Mouse (Mus musculus) neural tube, embryonic 13.5 days (tissue): Measurements from ENCODE around the gene Olfr1340. TPM values are rescaled to one million over a fixed set of nuclear protein-coding genes. Genes with fewer than 3 reads are reported as not detected.

Source experiments
- ATAC-seq: fragments of 200-750 bp; cut with Nextera tagmentation; 2 replicates; pipeline ENCODE4 v1.8.0; 2017; ENCODE audit warnings: low read depth, mild to moderate bottlenecking, moderate TSS enrichment, moderate library complexity
- H3K27ac ChIP-seq: fragments of 300-500 bp; sonication (generic); replicated peaks from 2 replicates; pipeline ENCODE4 v1.5.1; 2015; ENCODE audit warnings: moderate library complexity, mild to moderate bottlenecking, inconsistent platforms
- H3K27me3 ChIP-seq: fragments of 300-500 bp; sonication (generic); 2 replicates; pipeline ENCODE4 v1.6.1; 2015; ENCODE audit warnings: mild to moderate bottlenecking, inconsistent platforms
- H3K36me3 ChIP-seq: fragments of 300-500 bp; sonication (generic); 2 replicates; pipeline ENCODE4 v1.6.1; 2015; ENCODE audit warnings: mild to moderate bottlenecking, inconsistent platforms
- H3K4me1 ChIP-seq: fragments of 300-500 bp; sonication (generic); replicated peaks from 2 replicates; pipeline ENCODE4 v1.6.1; 2015; ENCODE audit warnings: inconsistent platforms
- H3K4me2 ChIP-seq: fragments of 300-500 bp; sonication (generic); 2 replicates; pipeline ENCODE4 v1.6.1; 2015; ENCODE audit warnings: inconsistent platforms, mild to moderate bottlenecking, moderate library complexity
- H3K4me3 ChIP-seq: fragments of 300-500 bp; sonication (generic); 2 replicates; pipeline ENCODE4 v1.5.1; 2015; ENCODE audit warnings: mild to moderate bottlenecking, inconsistent platforms
- H3K9ac ChIP-seq: fragments of 300-500 bp; sonication (generic); 2 replicates; pipeline ENCODE4 v1.6.1; 2015; ENCODE audit warnings: moderate library complexity, mild to moderate bottlenecking, inconsistent platforms
- H3K9me3 ChIP-seq: fragments of 300-500 bp; sonication (generic); 2 replicates; pipeline ENCODE4 v1.6.1; 2016; ENCODE audit warnings: inconsistent platforms
- whole genome bisulfite sequencing: fragments of 180-500 bp; shearing (Covaris S2); methylation state at CpG from one replicate; pipeline ENCODE4 v1.1.7; 2015; 5-methylcytosine and 5-hydroxymethylcytosine counted together
- polyA plus RNA-seq: library from polyadenylated mRNA; unstranded; fragments of >200 nt; fragmentation: Nextera tagmentation; extraction: Ambion mirVana; gene quantifications from 2 replicates; pipeline ENCODE4 v1.2.1, GENCODE M21; 2015

Olfr1340 gene
- polyA plus RNA-seq, 1 experiment from 2014 or later, result not detected

- no peak within 1 kb of the TSS for H3K9ac ChIP-seq
- WGBS, result 86% methylated on average over 1 of the region's 1 CpGs
- no peaks in the 10 kb centered on the region for H3K9me3 ChIP-seq
- no peak for ATAC-seq
- H3K4me2 ChIP-seq, result no peak within 1 kb of the TSS
- H3K27ac ChIP-seq, result no peak within 1 kb of the TSS
- H3K27me3 ChIP-seq, result no peaks in the 10 kb centered on the region
- no peaks in the 10 kb centered on the region for H3K4me1 ChIP-seq
- H3K36me3 ChIP-seq, result no peaks in the 10 kb centered on the region
- H3K4me3 ChIP-seq, result no peak within 1 kb of the TSS
Measured at GRCm38 (mm10) chr4:118758637-118759036, 38.7 kb downstream of the Olfr1340 start, which contains the start of gene Olfr1338. Gene Olfr1338, minus strand, starts transcription at chr4:118758737.

Other genes with a start within 250 kb of the Olfr1340 start
- gene Tie1, start 230.1 kb upstream of the Olfr1340 start, polyA plus RNA-seq, result 19.3 and 21.0 TPM in 2 replicates
- gene 2610528J11Rik, start 193.1 kb upstream of the Olfr1340 start, polyA plus RNA-seq, result not detected in 2 replicates
- not detected in 2 replicates for gene Tmem125, start 176.1 kb upstream of the Olfr1340 start, polyA plus RNA-seq
- 0.96 and 1.8 TPM in 2 replicates for gene Cfap57, start 99.4 kb upstream of the Olfr1340 start, polyA plus RNA-seq
- gene Ebna1bp2, start 99.3 kb upstream of the Olfr1340 start, polyA plus RNA-seq, result 108 and 129 TPM in 2 replicates
- not detected in 2 replicates for gene Olfr62, start 61.2 kb upstream of the Olfr1340 start, polyA plus RNA-seq
- gene Olfr1342, start 27.4 kb upstream of the Olfr1340 start, polyA plus RNA-seq, result not detected in 2 replicates
- not detected in 2 replicates for gene Olfr1341, start 16.6 kb upstream of the Olfr1340 start, polyA plus RNA-seq
- not detected in 2 replicates for gene Olfr1339, start 12.0 kb downstream of the Olfr1340 start, polyA plus RNA-seq
- gene Olfr1338, start 38.6 kb downstream of the Olfr1340 start, polyA plus RNA-seq, result not detected in 2 replicates
- gene Olfr1337, start 62.4 kb downstream of the Olfr1340 start, polyA plus RNA-seq, result not detected in 2 replicates
- gene Olfr1335, start 89.8 kb downstream of the Olfr1340 start, polyA plus RNA-seq, result not detected in 2 replicates
- gene Olfr1333, start 116.1 kb downstream of the Olfr1340 start, polyA plus RNA-seq, result not detected in 2 replicates
- not detected in 2 replicates for gene Olfr1331, start 144.5 kb downstream of the Olfr1340 start, polyA plus RNA-seq
- gene Olfr1330, start 168.5 kb downstream of the Olfr1340 start, polyA plus RNA-seq, result not detected in 2 replicates
- not detected in 2 replicates for gene Olfr1329, start 197.3 kb downstream of the Olfr1340 start, polyA plus RNA-seq
- not detected in 2 replicates for gene Olfr1328, start 218.5 kb downstream of the Olfr1340 start, polyA plus RNA-seq
- not detected in 2 replicates for gene Lao1, start 241.4 kb downstream of the Olfr1340 start, polyA plus RNA-seq